Mouse (Mus musculus) ES-Bruce4 (cell line): ENCODE data around the gene Prrxl1.

ENCODE experiments used
- CTCF ChIP-seq: IDR thresholded peaks from one replicate; pipeline ENCODE4 v1.8.1; 2011; ENCODE audit warnings: low read depth, low read length
- EP300 ChIP-seq: IDR thresholded peaks from 2 replicates; pipeline ENCODE4 v1.6.1; 2011; ENCODE audit warnings: low read depth, low read length; ENCODE audit not compliant: insufficient read depth
- POLR2A ChIP-seq: IDR thresholded peaks from one replicate; pipeline ENCODE4 v1.8.1; 2011; ENCODE audit warnings: low read length; ENCODE audit not compliant: insufficient read depth

DNA sequence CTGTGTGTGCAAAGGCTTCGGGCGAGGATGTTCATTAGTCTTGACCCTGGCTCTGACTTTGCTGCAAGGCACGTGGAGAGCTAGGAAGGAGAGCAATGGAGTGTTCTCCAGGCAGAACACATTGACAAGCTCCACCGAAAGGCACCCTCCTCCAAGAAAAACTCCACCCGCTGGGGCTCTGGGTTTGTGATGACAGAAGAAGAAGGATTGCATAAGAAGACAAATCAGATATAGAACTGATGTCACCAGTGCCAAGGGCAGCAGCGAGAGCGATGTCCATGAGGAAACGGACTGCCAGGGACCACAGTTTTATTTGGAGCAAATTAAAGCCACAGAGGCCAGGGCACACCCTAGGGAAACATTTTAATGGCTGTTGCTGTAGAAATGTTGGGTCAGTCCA lies 98.6 kb downstream of the Prrxl1 start:
- TF ChIP-seq POLR2A (no peak), EP300 (no peak), CTCF (no peak)
